Mouse (Mus musculus) neutrophil, adult 83 days (primary cell): ENCODE data around the gene Vmn1r10. TPM values are rescaled to one million over a fixed set of nuclear protein-coding genes. Genes with fewer than 3 reads are reported as not detected.

Experiments
- total RNA-seq, 2 experiments: library from RNA; stranded (reverse); gene quantifications; one replicate each; pipeline ENCODE4 v1.2.4; 2023

Gene Vmn1r10
- not detected for total RNA-seq

GRCm38 (mm10) chr6:57109154-57109553 lies at the start of gene Vmn1r10:
Vmn1r10 (plus strand) TSS chr6:57109454.

GRCm38 (mm10) chr6:57066487-57066886 lies 42.8 kb upstream of the Vmn1r10 start, which contains the start of gene Vmn1r9:
Vmn1r9 (plus strand) TSS chr6:57066787.

GRCm38 (mm10) chr6:57133155-57133554 lies 23.9 kb downstream of the Vmn1r10 start, which contains the start of gene Vmn1r11:
Vmn1r11 (plus strand) TSS chr6:57133455.

GRCm38 (mm10) chr6:57156619-57157018 lies 47.4 kb downstream of the Vmn1r10 start, which contains the start of gene Vmn1r12:
Vmn1r12 (plus strand) TSS chr6:57156919.

Other genes with a start within 250 kb of the Vmn1r10 start
- 10 to 100 TPM; 36.2 to 42.2 TPM for gene Nt5c3, start 185.5 kb upstream of the Vmn1r10 start, total RNA-seq
- gene Vmn1r4, start 185.4 kb upstream of the Vmn1r10 start, total RNA-seq: under 1 TPM in 1 of 2 experiments, not detected in 1; 0.15 TPM
- not detected for gene Vmn1r5, start 139.2 kb upstream of the Vmn1r10 start, total RNA-seq
- gene Vmn1r6, start 112.2 kb upstream of the Vmn1r10 start, total RNA-seq: not detected
- gene Vmn1r7, start 84.1 kb upstream of the Vmn1r10 start, total RNA-seq: not detected
- not detected for gene Vmn1r8, start 77.2 kb upstream of the Vmn1r10 start, total RNA-seq
- not detected for gene Vmn1r9, start 42.7 kb upstream of the Vmn1r10 start, total RNA-seq
- not detected for gene Vmn1r11, start 24.0 kb downstream of the Vmn1r10 start, total RNA-seq
- under 1 TPM; 0.09 TPM for gene Vmn1r12, start 47.5 kb downstream of the Vmn1r10 start, total RNA-seq
- not detected for gene Vmn1r13, start 93.8 kb downstream of the Vmn1r10 start, total RNA-seq
- gene Vmn1r14, start 122.2 kb downstream of the Vmn1r10 start, total RNA-seq: not detected
- not detected for gene Vmn1r15, start 148.5 kb downstream of the Vmn1r10 start, total RNA-seq
- gene Vmn1r16, start 220.0 kb downstream of the Vmn1r10 start, total RNA-seq: not detected